Mouse (Mus musculus): ENCODE results near the gene Kpna7. TPM values are rescaled to one million over a fixed set of nuclear protein-coding genes. Genes with fewer than 3 reads are reported as not detected.
"Not testable (repeated sequence)": the region's sequence is repeated elsewhere in the genome, so short reads cannot be mapped to it uniquely, and the experiment has no call there.

Kpna7 gene
- total RNA-seq, 2 experiments from 2014 or later: not detected

DNA sequence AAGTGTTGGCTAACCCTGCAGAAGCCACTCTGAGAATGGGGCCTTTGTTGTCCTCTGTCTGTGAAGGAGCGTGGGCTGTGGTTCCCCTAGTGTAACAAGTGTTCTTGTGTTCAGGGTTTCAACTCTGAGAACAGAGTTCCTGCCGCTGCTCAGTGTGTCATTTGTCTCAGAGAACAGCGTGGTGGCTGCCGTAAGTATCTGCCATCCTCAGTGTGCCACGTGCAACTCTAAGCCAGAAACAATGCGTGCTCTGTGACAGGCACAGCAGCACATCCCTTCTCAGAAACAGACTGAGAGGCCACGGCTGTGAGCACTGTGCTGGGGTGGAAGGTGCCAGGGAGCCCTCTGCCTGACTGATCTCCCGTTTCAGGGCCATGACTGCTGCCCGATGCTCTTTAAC lies 20.5 kb upstream of the Kpna7 start:
- intact Hi-C loops (cut with DNase I): no loop called here
- no peak for DNase-seq

DNA sequence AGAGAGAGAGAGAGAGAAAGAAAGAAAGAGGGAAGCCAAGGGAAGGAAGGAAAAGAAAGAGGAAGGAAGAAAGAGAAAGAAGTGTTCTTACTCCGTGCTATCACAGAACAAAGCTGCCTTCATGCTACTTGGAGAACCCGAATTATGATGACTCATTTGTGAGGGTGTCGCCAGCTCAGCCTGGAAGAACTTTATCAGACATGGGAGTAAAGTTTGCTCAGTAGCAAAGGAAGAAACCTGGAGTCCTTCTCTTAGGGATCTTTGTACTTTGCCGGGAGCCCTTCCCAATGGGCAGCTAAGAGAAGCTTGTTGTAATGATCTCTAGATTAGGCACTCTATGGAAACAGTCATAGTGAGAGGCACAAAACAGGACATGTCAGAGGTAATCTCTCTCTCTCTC lies 18.9 kb upstream of the Kpna7 start:
- intact Hi-C loops (cut with DNase I): no loop called here
- DNase-seq: no peak

DNA sequence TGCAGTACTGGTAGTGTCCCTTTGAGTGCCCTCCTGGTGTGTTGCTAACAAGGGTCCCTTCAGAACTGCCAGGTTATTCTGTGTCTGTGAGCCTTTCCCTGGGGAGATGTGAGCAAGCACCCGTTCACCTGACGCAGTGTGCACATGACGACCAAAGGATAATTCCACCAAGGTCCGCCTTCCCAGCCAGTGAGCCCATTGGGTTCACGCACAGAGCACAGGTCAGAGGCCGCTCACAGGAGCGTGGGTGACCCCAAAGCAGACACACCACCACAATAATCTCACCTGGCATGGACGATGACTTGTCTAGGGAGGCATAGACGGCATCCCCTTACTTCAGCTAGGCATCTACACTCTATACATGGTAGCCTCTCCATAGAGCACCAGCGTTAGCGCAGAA lies 17.6 kb upstream of the Kpna7 start:
- intact Hi-C loops (cut with DNase I): not testable (repeated sequence)

DNA sequence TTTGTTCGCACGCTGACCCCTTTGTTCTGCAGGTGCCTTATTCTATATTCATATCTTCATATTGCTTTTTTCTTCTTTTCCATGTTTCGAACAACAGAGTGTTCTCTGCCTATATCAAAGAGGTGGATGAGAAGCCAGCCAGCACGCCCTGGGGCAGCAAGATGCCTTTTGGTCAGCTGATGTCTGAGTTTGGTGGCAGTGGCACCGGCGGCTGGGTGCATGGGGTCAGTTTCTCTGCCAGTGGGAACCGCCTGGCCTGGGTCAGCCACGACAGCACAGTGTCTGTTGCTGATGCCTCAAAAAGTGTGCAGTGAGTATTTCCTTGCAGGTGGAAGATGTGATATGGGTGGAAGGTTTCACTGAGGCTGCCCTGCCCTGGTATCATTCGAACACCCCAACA lies 17.1 kb upstream of the Kpna7 start:
- intact Hi-C loops (cut with DNase I): no loop called here
- DNase-seq: no peak

More for the DNA sequence above, 17.6 kb upstream of the Kpna7 start:
- DNase-seq: not testable (repeated sequence)

DNA sequence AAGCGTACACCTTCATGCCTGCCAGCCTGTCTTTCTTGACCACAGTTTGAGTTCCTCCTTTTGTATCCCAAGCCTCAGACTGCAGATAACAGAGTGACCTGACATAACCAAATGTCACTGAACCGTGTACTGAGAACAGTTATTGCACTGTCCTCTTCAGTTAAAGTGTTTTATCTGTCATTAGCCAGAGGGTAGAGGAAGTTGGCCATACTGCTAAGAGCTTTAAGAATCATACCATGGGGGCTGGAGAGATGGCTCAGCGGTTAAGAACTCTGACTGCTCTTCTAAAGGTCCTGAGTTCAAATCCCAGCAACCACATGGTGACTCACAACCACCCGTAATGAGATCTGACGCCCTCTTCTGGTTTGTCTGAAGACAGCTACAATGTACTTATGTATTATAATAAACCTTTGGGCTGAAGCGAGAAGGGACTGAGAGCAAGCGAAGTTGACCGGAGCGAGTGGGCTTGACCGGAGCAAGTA lies 14.6 kb upstream of the Kpna7 start:
- intact Hi-C loops (cut with DNase I): no loop called here
- DNase-seq: no peak

DNA sequence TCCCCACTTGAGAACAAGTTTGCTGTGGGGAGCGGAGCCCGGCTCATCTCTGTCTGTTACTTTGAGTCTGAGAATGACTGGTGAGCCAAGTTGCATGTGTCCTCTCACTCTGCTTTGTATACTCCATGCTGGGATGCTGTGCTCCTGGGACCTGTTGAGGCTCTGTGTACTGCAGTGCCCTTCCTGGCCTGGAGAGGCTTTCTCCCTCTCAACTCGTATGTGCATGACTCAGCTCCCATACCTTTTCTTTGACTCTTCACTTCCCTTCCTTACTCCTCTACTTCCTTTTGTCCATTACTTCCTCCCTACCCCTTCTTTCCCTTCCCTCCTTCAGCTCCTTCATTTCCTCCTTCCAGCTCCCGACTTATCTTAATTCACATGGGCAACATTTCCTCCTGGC lies 12.4 kb upstream of the Kpna7 start:
- intact Hi-C loops (cut with DNase I): no loop called here
- DNase-seq: no peak

DNA sequence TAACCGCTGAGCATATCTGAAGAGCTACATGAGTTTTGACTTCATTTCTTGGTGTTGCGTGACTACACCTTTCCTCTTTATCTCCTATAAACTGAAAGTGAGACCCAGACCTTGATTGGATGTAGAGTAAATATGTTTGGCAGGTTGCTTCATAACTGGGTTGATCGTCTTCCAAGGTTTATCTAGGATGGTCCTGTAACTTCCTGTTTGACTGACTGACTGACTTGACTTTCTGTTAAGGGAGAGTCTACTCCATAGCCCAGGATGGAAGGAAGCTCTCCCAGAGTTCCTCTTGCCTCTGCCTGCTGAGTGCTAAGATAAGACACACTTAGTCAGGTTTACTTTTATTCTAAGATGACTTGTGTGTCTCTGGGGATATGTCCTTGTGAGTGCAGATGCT lies 6.0 kb upstream of the Kpna7 start:
- intact Hi-C loops (cut with DNase I): no loop called here

DNA sequence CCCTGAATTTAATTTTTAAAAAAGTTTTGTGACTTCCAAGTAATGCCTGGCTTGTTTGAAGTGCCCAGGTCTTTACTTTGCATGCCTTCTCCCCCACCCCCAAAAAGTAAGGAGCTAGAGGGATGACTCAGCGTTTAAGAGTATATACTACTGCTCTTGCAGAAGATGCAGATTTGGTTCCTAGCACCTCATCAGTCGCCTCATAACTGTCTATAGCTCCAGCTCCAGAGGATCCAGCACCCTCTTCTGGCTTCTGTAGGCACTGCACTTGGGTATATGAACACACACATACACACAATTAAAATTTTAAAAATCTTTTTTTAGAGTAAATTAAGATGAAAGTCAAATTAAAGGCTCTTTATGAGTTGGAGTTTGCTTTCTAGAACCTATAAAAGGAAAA lies 4.4 kb upstream of the Kpna7 start:
- intact Hi-C loops (cut with DNase I): no loop called here
- DNase-seq: no peak

More for the DNA sequence above, 6.0 kb upstream of the Kpna7 start:
- no peak for DNase-seq

DNA sequence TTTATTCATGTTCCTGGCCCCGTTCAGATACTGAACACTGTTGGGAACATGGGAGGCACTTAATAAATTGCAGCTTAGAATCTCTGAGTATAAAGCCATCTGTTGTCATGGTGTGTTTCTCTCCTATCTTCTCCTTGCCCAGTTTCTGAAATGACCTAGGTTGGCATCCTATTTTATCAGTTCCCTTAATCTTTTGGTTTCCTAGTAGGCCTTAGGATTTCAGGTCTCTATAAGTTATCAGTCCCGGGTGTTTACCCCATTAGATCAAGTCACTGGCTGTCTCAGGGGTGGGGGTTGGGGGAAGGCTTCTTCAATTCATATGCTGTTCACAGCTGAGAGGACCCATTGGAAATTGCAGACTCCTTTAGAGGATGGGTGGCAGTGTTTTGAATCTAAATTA lies 992 bp upstream of the Kpna7 start:
- intact Hi-C loops (cut with DNase I): no loop called here
- DNase-seq: no peak

DNA sequence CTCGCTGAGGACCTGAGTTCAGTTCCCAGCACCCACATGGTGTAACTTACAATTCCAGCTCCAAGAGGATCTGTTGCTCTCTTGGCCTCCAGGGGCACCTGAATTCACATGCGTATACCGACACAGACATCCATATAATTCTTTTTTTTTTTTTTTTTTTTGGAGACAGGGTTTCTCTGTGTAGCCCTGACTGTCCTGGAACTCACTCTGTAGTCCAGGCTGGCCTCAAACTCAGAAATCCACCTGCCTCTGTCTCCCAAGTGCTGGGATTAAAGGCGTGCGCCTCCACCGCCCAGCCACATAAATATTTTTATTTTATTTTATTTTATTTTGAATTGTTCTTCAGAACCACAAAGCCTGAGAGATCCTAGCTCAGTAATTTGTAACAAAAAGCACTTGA lies 629 bp downstream of the Kpna7 start:
- DNase-seq; intact Hi-C loops (cut with DNase I): not testable (repeated sequence)

DNA sequence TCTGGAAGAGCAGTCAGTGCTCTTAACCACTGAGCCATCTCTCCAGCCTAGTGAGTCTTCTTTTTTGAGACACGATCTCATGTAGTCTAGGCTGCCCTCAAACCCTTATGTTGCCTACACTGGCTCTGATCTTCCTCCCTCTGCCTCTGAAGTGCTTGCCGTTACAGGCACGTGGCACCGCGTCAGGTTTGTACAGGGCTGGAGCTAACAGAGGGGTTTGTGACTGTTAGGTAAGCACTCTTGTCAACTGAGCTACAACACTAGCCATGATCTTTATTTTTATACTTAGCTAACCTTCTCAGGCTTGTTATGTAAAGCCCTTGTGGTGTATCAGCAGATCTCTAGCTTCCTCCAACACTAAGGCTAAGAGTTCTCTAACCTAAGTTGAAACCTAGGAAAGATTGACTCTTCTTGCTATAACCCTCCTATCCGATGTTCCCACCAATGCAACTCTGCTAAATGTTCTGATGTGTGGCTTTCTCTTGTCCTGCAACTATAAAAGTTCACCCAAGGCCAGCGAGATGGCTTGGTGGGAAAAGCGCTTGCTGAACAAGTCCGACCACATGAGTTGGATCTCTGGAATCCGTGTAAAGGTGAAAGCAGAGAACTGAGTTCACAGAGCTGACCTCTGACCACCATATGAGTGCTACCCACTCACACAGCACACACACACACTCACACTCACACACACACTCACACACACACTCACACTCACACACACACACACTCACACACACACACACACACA lies 1.8 kb downstream of the Kpna7 start:
- intact Hi-C loops (cut with DNase I): no loop called here
- no peak for DNase-seq

DNA sequence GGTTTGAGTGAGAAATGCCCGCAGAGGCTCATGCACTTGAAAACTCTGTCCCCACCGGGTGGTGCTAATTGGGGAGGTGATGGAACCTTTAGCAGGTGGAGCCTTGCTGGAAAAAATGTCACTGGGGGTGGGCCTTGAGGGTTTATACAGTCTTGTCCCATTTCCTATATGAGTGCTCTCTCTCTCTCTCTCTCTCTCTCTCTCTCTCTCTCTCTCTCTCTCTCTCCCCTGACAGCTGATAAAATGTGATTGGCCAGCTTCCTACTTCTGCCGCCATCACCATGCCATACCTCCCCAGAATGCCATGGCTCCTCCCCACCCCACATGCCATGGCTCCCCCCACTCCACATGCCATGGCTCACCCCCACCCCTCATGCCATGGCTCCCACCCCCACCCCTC lies 8.7 kb downstream of the Kpna7 start:
- no peak for DNase-seq
- intact Hi-C loops (cut with DNase I): no loop called here

DNA sequence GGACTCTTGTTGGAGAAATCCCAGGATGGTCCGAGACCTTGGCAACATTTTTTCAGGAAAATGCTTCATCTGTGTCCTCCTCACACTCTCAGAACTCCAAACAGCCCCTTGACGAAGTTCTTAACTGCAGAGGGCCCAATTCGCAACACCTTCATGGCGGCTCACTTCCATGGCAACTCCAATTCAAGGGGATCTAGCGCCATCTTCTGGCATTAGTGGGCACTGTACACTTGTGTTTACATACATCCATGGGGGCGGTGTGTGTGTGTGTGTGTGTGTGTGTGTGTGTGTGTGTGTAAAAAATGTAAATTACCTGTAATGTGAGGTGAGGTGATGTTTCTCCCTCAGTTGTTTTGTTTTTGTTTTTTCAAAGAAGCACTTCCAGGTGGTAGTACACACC lies 12.5 kb downstream of the Kpna7 start:
- intact Hi-C loops (cut with DNase I): no loop called here
- DNase-seq: peak; percentile 7

DNA sequence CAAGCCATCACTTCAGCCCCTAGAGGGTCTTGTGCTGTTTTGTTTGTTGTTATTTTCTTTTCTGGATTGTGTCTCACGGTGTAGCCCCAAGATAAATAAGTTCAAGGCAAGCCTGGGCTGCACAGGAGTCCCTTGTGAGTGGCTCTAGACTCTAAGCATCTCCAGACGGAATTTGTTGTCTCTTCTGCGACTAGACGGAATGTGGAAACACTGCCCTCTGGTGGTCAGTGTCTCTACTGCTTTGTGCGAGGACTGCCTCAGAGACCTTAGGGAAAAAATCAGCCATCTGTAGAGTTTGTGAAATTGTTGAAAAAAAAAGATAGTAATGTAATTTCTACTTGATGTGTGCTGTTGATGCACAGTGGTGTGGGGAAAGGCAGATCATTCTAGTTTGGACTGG lies 14.1 kb downstream of the Kpna7 start:
- peak; percentile 73 for DNase-seq
- intact Hi-C loops (cut with DNase I): no loop called here

DNA sequence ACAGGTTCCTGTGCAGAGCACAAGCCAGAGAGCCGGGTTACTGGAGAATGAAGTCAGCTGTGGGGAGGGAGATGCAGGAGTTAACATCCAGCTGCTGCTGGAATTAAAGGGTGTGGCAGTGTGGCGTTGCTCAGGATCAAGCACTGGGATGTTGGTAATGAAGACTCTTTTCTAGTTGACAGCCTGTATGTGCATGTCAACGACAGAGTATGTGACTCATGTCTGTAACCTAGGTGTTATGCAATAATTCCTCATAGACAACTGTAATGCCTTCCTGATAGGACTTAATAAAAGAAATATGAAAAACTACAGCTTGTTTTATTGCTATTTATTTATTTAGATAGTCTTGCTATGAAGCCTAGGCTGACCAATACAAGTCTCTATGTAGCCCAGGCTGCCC lies 15.0 kb downstream of the Kpna7 start:
- intact Hi-C loops (cut with DNase I): no loop called here
- no peak for DNase-seq

DNA sequence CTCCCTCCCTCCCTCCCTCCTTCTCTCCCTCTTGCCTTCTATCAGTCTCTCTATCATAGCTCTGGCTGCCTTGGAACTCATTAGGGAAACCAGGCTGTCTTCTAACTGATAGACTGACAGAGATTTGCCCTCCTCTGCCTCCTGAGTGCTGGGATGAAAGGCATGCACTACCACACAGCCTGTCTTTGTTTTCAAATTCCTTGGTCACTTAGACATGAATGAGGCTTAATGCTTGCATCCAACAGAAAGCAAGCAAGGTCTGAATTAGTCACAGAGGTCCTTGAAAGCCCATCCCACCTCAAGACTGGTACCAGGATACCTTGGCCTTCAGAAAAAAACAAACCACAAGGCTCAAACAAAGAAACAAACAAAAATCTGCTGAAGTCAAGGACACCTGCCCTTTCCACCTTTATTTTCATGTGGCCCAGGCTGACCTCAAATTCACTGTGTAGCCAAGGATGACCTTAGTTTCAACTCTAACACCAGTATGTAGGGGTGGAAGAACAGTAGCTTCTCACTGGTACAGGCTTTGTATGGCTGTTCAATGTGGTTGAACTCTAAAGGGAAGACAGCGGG lies 19.0 kb downstream of the Kpna7 start:
- intact Hi-C loops (cut with DNase I): no loop called here
- DNase-seq: no peak

DNA sequence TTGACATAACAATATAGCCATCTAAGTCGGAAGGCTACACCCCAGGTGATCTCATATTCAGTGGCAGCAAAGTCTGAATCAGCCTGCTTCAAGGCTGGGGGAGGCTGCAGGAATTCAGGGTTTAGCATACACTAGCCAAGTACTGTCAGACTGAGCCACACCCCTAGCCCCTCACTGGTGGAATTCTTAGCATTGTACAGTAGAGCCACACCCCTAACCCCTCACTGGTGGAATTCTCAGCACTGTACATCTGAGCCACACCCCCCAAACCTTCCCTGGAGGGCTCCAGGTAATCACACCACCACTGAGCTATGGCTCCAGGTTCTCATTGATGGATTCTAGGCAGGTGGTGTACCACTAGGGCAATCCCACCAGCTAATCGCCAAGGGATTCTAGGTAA lies 24.3 kb downstream of the Kpna7 start:
- no peak for DNase-seq
- intact Hi-C loops (cut with DNase I): no loop called here

DNA sequence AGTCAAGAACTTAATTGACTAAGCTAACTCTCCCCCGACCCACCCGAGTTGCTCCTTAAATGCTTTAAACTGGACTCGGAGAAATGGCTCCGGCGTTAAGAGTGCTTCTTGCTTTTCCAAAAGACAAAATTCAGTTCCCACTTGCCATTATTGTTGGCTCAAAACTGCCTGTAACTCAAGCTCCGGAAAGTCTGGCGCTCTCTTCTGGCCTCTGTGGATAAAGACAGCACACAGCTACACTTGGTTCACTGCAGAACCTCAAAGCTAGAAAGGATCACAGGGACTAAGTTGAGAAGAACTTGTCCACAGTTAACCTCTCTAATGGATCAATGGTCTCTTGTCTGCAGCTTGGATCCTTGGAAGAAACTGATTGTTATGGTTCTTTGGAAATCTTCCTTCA lies 25.1 kb downstream of the Kpna7 start:
- intact Hi-C loops (cut with DNase I): no loop called here
- DNase-seq: no peak

DNA sequence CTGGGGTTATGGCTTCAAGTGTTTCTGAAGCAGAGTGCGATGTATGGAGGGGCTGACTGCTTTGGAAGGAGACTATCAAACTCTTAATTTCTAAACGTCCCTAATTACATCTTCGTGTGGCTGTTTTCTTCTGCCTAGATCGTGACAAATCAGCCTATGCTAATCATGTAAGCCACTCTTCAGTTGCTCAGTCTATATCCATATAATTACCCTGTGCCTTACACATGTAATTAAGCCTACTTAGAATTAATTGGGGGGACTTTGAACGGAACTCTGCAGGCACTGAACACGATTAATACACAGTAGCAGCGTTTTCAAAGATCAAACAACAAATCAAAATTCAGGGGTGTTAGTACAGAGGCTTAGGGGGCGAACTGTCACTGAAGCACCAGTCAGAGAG lies 25.9 kb downstream of the Kpna7 start:
- DNase-seq: no peak
- intact Hi-C loops (cut with DNase I): no loop called here

DNA sequence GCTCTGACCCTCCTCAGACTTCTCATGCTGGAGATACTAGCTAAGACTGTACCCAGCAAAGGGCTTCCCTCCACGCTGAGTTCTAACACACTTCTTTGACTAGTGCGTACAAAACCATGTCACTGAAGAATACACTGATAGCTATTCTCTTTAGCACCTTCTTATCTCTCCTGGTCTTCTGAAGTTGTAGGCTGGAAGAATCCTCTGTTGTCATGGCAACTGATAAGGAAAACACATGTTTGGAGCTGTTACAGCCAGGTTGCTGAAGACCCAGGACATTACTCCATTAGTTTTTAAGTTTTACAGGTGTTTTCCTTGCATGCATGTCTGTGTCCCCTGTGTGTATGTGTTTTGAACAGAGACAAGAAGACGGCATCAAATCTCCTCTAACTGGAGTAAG lies 29.6 kb downstream of the Kpna7 start:
- DNase-seq; intact Hi-C loops (cut with DNase I): not testable (repeated sequence)

DNA sequence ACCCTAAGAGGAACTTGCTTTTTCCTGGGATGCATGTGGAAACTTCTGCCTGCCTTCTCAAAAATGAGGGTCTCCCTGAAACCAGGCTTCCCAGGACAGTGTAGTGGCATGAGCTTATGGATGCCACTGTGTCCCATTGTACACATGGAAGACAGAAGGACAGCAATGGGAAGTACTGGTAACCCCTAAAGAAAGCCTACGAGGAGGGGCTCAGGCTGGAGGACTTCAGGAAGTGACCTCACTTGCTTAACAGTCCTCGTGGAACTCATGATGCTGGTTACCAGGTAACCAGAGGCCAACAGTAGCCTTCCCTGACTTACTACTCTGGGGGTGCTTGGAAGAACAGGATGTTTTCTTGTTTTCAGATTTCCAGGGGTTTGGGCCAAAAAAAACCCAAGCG lies 41.1 kb downstream of the Kpna7 start, which contains the start of gene 1700018F24Rik:
1700018F24Rik (plus strand) TSS at position 301 of the 400 bp plus-strand sequence.
- intact Hi-C loops (cut with DNase I); DNase-seq: not testable (repeated sequence)

DNA sequence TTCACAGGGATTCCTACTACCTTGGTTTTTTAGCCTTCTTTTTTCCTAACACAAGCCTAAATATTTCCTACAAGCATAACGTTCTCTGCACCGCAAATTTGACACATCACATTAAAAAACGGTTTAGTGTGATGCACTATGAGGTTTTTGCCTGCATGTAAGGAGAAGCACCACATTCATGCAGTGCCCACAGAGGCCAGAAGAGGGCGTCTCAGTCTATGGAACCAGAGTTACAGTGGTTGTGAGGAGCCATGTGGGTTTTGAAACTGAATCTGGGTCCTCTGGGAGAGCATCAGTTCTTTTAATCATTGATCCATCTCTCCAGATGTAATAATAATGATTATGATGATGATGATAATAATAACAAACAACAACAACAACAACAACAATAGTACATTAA lies 42.2 kb downstream of the Kpna7 start:
- DNase-seq: peak; percentile 4

More for the DNA sequence above, 42.2 kb downstream of the Kpna7 start:
- intact Hi-C loops (cut with DNase I): no loop called here

All from left cerebral cortex, postnatal 4 days (tissue).